Mouse (Mus musculus) lung, embryonic 14.5 days (tissue): Measurements from ENCODE around the gene Fcamr. TPM values are rescaled to one million over a fixed set of nuclear protein-coding genes. Genes with fewer than 3 reads are reported as not detected.
A peak's percentile ranks its signal among the peaks of the same experiment; 100 is the strongest.

Source experiments
- ATAC-seq: fragments of 200-750 bp; cut with Nextera tagmentation; 2 replicates; pipeline ENCODE4 v1.8.0; 2017; ENCODE audit warnings: mild to moderate bottlenecking, moderate TSS enrichment, moderate library complexity; ENCODE audit not compliant: insufficient read depth
- DNase-seq: peaks from one replicate; pipeline ENCODE4 v3.0.0-alpha.2; 2015
- H3K27ac ChIP-seq: fragments of 300-500 bp; sonication (generic); 2 replicates; pipeline ENCODE4 v1.5.1; 2014; ENCODE audit warnings: low read depth, mild to moderate bottlenecking, moderate library complexity
- H3K27me3 ChIP-seq: fragments of 300-500 bp; sonication (generic); 2 replicates; pipeline ENCODE4 v1.6.1; 2014; ENCODE audit warnings: low read length, control low read depth; ENCODE audit not compliant: insufficient read depth
- H3K36me3 ChIP-seq: fragments of 300-500 bp; sonication (generic); 2 replicates; pipeline ENCODE4 v1.6.1; 2014; ENCODE audit warnings: control low read depth; ENCODE audit not compliant: insufficient read depth
- H3K4me1 ChIP-seq: fragments of 300-500 bp; sonication (generic); 2 replicates; pipeline ENCODE4 v1.6.1; 2014; ENCODE audit warnings: antibody characterized with exemption, control low read depth; ENCODE audit not compliant: insufficient read depth
- H3K4me2 ChIP-seq: fragments of 300-500 bp; sonication (generic); 2 replicates; pipeline ENCODE4 v1.6.1; 2014; ENCODE audit warnings: mild to moderate bottlenecking
- H3K4me3 ChIP-seq: fragments of 300-500 bp; sonication (generic); 2 replicates; pipeline ENCODE4 v1.5.1; 2014; ENCODE audit warnings: low read depth, low read length
- H3K9ac ChIP-seq: fragments of 300-500 bp; sonication (generic); 2 replicates; pipeline ENCODE4 v1.6.1; 2014
- H3K9me3 ChIP-seq: fragments of 300-500 bp; sonication (generic); 2 replicates; pipeline ENCODE4 v1.6.1; 2016; ENCODE audit warnings: low read depth, low read length, control low read depth
- CTCF ChIP-seq: IDR thresholded peaks from 2 replicates; pipeline ENCODE4 v1.5.1; 2016; ENCODE audit warnings: antibody characterized with exemption, low read depth
- WGBS: fragments of 180-500 bp; shearing (Covaris S2); extraction: QIAGEN DNeasy Blood & Tissue Kit; methylation state at CpG from one replicate; pipeline ENCODE4 v1.1.7; 2014; 5-methylcytosine and 5-hydroxymethylcytosine counted together
- polyA plus RNA-seq: library from polyadenylated mRNA; unstranded; fragments of >200 nt; fragmentation: Nextera tagmentation; extraction: Ambion mirVana; gene quantifications from 2 replicates; pipeline ENCODE4 v1.2.1, GENCODE M21; 2014

The Fcamr gene
- polyA plus RNA-seq = not detected in 2 replicates

DNA sequence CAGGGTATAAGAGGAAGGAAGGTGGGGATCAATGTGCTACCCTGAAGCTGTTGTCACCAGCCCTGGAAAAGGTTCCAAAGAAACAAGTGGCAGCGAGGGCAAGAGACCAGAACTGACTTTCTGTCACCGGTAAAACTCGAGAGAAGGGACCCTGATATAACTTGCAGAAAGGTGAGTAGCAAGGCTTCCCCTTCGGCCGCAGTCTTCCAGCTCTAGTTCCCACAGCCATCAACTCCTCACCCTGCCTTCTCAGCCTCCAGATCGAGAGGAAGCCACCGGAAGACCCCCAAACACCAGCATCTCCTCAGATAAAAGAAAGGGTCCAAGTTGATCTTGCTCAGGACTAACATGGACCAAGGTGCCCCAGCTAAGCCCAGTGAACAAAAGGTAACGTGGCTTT, at the start of gene Fcamr:
TSS of gene Fcamr (plus strand) at position 301 of the 400 bp plus-strand sequence.
- ATAC-seq (no peak), DNase-seq (no peak)
- no peak for TF ChIP-seq CTCF
- no peak within 1 kb of the TSS for H3K4me2 ChIP-seq
- H3K27ac ChIP-seq = no peak within 1 kb of the TSS
- H3K9me3 ChIP-seq = no peaks in the 10 kb centered on the region
- no peak within 1 kb of the TSS for H3K9ac ChIP-seq
- no peaks in the 10 kb centered on the region for H3K27me3 ChIP-seq
- no peaks in the 10 kb centered on the region for H3K4me1 ChIP-seq
- no peaks in the 10 kb centered on the region for H3K36me3 ChIP-seq
- H3K4me3 ChIP-seq = no peak within 1 kb of the TSS
- 80% methylated on average over 8 of the region's 8 CpGs for WGBS

DNA sequence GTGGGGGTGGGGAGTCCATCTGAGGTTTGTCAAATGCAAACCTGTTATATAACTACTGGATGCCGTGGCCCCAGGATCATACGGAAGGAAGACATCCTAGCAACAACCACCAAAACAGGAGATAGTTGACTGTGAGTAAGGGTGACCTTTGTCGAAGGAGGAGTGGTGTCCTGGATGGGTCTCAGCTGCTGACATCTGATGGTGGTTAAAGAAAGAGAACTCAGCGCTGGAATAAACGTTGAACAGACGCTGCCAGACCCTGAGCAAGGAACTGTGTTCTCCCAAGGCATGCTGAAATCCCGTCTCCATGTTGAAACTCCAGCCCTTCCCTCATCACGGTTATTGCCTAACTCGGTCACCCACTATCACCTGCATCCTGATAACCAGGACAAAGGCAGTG, 41.0 kb upstream of the Fcamr start:
- ATAC-seq (no peak), DNase-seq (peak; percentile 41)
- no peak overlapping the region for H3K27ac ChIP-seq
- H3K9me3 ChIP-seq = no peaks in the 10 kb centered on the region
- 39% methylated on average over 9 of the region's 9 CpGs for WGBS
- no peaks in the 10 kb centered on the region for H3K36me3 ChIP-seq
- H3K4me3 ChIP-seq = no peak overlapping the region
- H3K4me2 ChIP-seq = no peak overlapping the region
- no peak for TF ChIP-seq CTCF
- H3K27me3 ChIP-seq = no peaks in the 10 kb centered on the region
- H3K9ac ChIP-seq = no peak overlapping the region
- no peaks in the 10 kb centered on the region for H3K4me1 ChIP-seq

DNA sequence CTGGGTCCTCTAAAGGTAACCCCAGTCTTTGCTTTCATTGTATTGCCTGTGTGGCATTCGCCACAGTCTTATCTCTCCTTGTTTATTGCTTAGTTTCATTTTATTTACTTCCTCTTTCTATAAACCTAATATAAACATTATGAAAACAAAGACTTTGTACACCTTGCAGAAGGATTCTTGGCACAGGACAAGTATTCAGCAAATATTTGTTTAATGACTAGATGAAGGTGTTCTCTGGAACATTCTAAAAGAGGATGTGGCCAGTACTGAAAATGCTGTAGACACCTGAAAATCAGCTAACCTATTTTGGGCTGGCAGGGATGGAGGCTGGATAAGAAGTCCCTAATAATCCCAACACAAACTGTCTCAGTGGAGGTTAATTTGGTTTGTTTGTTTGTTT, 39.1 kb upstream of the Fcamr start:
- H3K27me3 ChIP-seq = no peaks in the 10 kb centered on the region
- ATAC-seq (no peak), DNase-seq (no peak)
- H3K4me2 ChIP-seq = no peak overlapping the region
- no peaks in the 10 kb centered on the region for H3K4me1 ChIP-seq
- H3K36me3 ChIP-seq = no peaks in the 10 kb centered on the region
- TF ChIP-seq CTCF = no peak
- no peaks in the 10 kb centered on the region for H3K9me3 ChIP-seq
- no peak overlapping the region; the same call in 1 of the 2 replicates for H3K27ac ChIP-seq
- no peak overlapping the region for H3K4me3 ChIP-seq
- WGBS = 58% methylated on average over 1 of the region's 1 CpGs
- H3K9ac ChIP-seq = no peak overlapping the region

DNA sequence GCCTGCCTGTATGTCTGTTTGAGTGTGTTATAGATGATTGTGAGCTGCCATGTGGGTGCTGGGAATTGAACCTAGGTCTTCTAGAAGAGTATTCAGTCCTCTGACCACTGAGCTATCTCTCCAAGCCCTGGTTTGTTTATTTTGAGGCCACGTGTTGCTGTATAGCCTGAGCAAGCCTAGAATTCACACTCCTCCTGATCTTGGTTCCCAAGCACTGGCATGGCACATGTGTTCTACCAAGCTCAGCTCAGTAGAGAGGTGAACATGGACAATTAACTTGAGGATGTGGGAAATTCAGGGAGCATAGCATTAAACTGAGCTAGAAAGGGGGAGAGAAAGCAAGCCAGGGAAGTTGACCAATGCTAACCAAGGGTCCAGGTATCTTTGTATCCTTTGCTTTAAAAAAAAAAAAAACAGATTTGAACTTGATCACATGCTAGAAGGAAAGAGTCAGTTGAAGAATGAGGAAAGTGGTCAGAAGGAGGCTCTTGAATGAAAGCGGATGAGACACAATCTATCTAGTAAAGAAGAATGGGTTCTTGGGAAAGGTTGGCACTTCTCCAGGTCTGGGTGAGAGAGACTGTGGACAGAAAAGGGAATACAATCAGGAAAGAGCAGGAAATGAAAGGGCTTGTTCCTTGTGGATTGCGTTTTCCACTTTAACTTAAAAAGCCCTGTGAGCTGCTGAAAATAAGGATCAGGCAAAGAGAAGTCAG, 38.5 kb upstream of the Fcamr start:
- WGBS = 53% methylated on average over 3 of the region's 3 CpGs
- no peak for TF ChIP-seq CTCF
- Histone ChIP-seq H3K9ac (no peak overlapping the region), H3K9me3 (no peaks in the 10 kb centered on the region), H3K36me3 (no peaks in the 10 kb centered on the region), H3K27me3 (no peaks in the 10 kb centered on the region), H3K27ac (no peak overlapping the region), H3K4me3 (no peak overlapping the region), H3K4me1 (no peaks in the 10 kb centered on the region), H3K4me2 (no peak overlapping the region)
- DNase-seq (peak; percentile 29), ATAC-seq (no peak)

GRCm38 (mm10) chr1:130764027-130764461, 36.7 kb upstream of the Fcamr start:
- no peaks in the 10 kb centered on the region for H3K4me1 ChIP-seq
- ATAC-seq (peak; percentile 94), DNase-seq (peak; percentile 73)
- H3K9me3 ChIP-seq = no peaks in the 10 kb centered on the region
- peak overlapping the region; percentile 79 for H3K27ac ChIP-seq
- H3K4me2 ChIP-seq = 0 out of 2 replicates have a peak overlapping the region, but pooled peaks have one; percentile 35
- no peaks in the 10 kb centered on the region for H3K36me3 ChIP-seq
- H3K27me3 ChIP-seq = no peaks in the 10 kb centered on the region
- TF ChIP-seq CTCF = no peak
- no peak overlapping the region for H3K4me3 ChIP-seq
- WGBS = 59% methylated on average over 12 of the region's 12 CpGs
- H3K9ac ChIP-seq = no peak overlapping the region

DNA sequence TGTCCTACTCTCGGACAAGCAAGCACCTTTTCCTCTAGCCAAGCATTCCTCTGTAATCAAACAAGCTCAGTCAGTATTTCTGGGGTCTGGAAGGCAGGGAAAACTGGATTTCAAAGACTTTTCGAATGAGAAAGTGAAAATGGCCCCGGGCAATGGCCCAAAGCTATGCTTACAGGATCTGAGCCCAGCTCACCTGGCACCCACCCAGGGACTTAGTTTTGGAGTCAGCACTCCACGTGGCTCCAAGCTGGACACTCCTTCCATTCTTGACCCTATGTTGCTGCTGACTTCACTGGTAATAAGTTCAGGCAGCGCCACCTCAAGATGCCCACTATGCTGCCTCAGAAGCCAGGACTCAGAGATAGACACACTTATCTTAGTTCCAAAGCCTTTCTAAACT, 33.6 kb upstream of the Fcamr start:
- Histone ChIP-seq H3K27me3 (no peaks in the 10 kb centered on the region), H3K4me1 (no peaks in the 10 kb centered on the region), H3K36me3 (no peaks in the 10 kb centered on the region), H3K9me3 (no peaks in the 10 kb centered on the region), H3K9ac (no peak overlapping the region), H3K4me2 (no peak overlapping the region), H3K4me3 (no peak overlapping the region), H3K27ac (no peak overlapping the region)
- 80% methylated on average over 5 of the region's 5 CpGs for WGBS
- ATAC-seq (no peak), DNase-seq (no peak)
- TF ChIP-seq CTCF = no peak

DNA sequence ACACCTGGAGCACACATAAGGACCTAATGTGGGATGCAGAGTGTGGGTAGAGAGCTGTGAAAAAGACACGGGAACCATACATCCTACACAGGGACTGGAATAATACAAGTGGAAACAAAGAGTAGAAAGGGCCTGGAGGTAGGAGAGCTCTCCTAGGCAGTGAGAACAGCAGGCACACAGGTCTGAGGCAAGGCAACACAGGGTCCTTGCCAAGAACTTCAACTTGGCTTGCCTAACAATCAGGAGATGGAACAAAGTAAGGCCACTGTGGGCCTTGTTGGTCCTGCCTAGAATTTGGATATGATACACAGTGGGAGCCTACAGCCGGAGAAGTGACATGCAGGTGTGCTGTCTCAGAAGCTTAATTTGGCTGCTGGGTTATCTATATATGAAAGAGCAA, 30.8 kb upstream of the Fcamr start:
- no peaks in the 10 kb centered on the region for H3K4me1 ChIP-seq
- no peaks in the 10 kb centered on the region for H3K27me3 ChIP-seq
- no peaks in the 10 kb centered on the region for H3K9me3 ChIP-seq
- H3K4me3 ChIP-seq = no peak overlapping the region
- TF ChIP-seq CTCF = no peak
- no peak for DNase-seq
- no peaks in the 10 kb centered on the region for H3K36me3 ChIP-seq
- 69% methylated on average over 2 of the region's 2 CpGs for WGBS
- no peak overlapping the region for H3K9ac ChIP-seq
- H3K27ac ChIP-seq = peak overlapping the region; percentile 52
- no peak for ATAC-seq
- no peak overlapping the region for H3K4me2 ChIP-seq
